Mouse (Mus musculus): ENCODE data around the gene Arhgap24. TPM values are rescaled to one million over a fixed set of nuclear protein-coding genes. Genes with fewer than 3 reads are reported as not detected.

The Arhgap24 gene
- polyA plus RNA-seq, 1 experiment from 2014 or later: 3.6 TPM

DNA sequence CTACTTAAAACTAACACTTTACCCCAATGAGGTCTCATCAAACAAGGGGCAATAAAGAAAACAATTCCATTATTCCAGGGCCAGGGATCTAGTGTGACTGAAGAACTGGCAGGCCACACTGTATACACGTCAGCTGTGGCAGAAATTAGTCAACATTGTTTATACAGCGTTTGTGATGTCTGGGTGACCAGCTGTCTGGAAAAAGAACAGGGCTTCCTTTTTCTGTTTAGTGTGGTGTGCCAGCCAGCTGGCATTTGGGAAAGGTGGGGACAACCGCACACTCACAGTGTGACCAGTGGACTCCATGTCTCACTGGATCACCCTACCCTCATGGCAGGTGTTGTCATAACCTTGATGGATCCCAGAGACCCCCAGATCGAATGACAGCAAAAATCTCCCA, 302.4 kb downstream of the Arhgap24 start:
- Histone ChIP-seq H3K36me3 (ENCODE audit: control insufficient read depth, insufficient read depth) (no peaks in the 10 kb centered on the region), H3K27me3 (ENCODE audit: control insufficient read depth, insufficient read depth, low read depth, low read length) (no peaks in the 10 kb centered on the region), H3K4me1 (ENCODE audit: control insufficient read depth, low read depth, low read length) (no peaks in the 10 kb centered on the region), H3K4me2 (ENCODE audit: low read depth, low read length) (no peak overlapping the region), H3K9me3 (replicated peaks; ENCODE audit: control insufficient read depth, low read length) (no peaks in the 10 kb centered on the region), H3K4me3 (ENCODE audit: low read depth, low read length) (no peak overlapping the region), H3K9ac (ENCODE audit: low read depth, low read length) (no peak overlapping the region), H3K27ac (ENCODE audit: low read length) (no peak overlapping the region)
- WGBS (ENCODE audit: insufficient replicate concordance): 56% methylated on average over 4 of the region's 4 CpGs
- ATAC-seq (ENCODE audit: low read depth): no peak

DNA sequence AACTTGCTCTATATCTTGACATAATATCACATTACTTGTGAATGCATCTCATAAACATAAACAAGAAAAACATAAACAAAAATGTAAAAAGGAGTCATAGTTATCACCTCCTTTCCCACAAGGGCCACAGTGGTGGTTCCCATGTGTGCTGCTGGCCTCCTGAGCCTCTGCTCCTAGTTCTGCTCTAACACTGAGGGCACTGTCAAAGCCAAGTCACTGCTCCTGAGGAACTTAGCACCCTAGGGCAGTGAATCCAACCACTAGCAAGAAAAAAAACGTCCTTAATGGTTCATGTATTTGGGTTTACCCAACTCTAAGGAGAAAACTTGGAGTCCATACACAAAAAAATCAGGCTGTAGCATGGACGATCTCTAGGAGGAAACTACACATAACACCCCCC, 304.9 kb downstream of the Arhgap24 start:
- H3K36me3 ChIP-seq (ENCODE audit: control insufficient read depth, insufficient read depth): no peaks in the 10 kb centered on the region

DNA sequence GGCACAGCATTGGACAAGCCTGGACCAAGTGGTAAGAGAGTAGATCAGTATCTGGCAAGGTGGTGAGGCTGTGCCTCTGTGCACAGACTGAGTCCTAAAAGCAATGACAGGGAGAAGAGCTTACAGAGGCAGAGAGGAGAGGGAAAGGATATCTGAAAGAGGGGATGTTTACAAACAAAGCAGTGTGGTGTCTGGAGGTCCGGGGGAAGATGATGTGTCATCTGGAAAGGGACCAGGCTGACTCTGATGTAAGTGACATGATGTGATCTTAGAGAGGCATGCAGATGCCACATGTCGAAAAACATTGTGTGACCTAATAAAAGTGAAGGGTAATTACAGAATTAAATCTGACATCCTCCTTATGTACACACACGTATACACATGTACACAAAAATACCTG, 307.2 kb downstream of the Arhgap24 start:
- Histone ChIP-seq H3K4me3 (ENCODE audit: low read depth, low read length) (no peak overlapping the region), H3K27ac (ENCODE audit: low read length) (no peak overlapping the region), H3K36me3 (ENCODE audit: control insufficient read depth, insufficient read depth) (no peaks in the 10 kb centered on the region), H3K27me3 (ENCODE audit: control insufficient read depth, insufficient read depth, low read depth, low read length) (no peaks in the 10 kb centered on the region), H3K4me1 (ENCODE audit: control insufficient read depth, low read depth, low read length) (no peaks in the 10 kb centered on the region), H3K9ac (ENCODE audit: low read depth, low read length) (no peak overlapping the region), H3K4me2 (ENCODE audit: low read depth, low read length) (no peak overlapping the region), H3K9me3 (replicated peaks; ENCODE audit: control insufficient read depth, low read length) (no peaks in the 10 kb centered on the region)
- WGBS (ENCODE audit: insufficient replicate concordance): 50% methylated on average over 3 of the region's 3 CpGs
- ATAC-seq (ENCODE audit: low read depth): no peak

More for the DNA sequence above, 304.9 kb downstream of the Arhgap24 start:
- no peaks in the 10 kb centered on the region for H3K4me1 ChIP-seq (ENCODE audit: control insufficient read depth, low read depth, low read length)
- 36% methylated on average over 2 of the region's 2 CpGs for WGBS (ENCODE audit: insufficient replicate concordance)
- no peak overlapping the region for H3K4me2 ChIP-seq (ENCODE audit: low read depth, low read length)
- no peak for ATAC-seq (ENCODE audit: low read depth)
- H3K9ac ChIP-seq (ENCODE audit: low read depth, low read length): no peak overlapping the region
- no peaks in the 10 kb centered on the region for H3K9me3 ChIP-seq (replicated peaks; ENCODE audit: control insufficient read depth, low read length)
- no peaks in the 10 kb centered on the region for H3K27me3 ChIP-seq (ENCODE audit: control insufficient read depth, insufficient read depth, low read depth, low read length)
- no peak overlapping the region for H3K27ac ChIP-seq (ENCODE audit: low read length)
- no peak overlapping the region for H3K4me3 ChIP-seq (ENCODE audit: low read depth, low read length)

DNA sequence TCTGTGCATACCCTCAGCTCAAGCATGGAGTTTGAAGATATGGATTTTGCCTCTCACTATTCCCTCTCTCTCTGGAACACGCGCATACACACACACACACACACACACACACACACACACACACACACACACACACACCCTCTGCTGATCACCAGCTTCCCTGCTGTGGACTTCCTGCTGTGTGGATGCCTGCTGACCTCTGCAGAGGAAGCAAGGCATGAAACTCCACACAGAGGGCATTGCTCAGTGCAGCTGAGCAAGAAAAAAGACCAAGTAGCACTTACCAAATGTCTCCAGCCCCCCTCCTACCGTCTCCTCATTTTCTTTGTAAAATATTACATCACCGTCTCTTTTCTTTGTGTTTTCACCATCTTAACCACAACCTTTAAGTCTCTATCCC, 310.1 kb downstream of the Arhgap24 start:
- ATAC-seq (ENCODE audit: low read depth): no peak
- no peaks in the 10 kb centered on the region for H3K36me3 ChIP-seq (ENCODE audit: control insufficient read depth, insufficient read depth)
- H3K4me2 ChIP-seq (ENCODE audit: low read depth, low read length): no peak overlapping the region
- no peak overlapping the region for H3K4me3 ChIP-seq (ENCODE audit: low read depth, low read length)
- H3K4me1 ChIP-seq (ENCODE audit: control insufficient read depth, low read depth, low read length): no peaks in the 10 kb centered on the region
- no peak overlapping the region for H3K27ac ChIP-seq (ENCODE audit: low read length)
- no peak overlapping the region for H3K9ac ChIP-seq (ENCODE audit: low read depth, low read length)
- no peaks in the 10 kb centered on the region for H3K9me3 ChIP-seq (replicated peaks; ENCODE audit: control insufficient read depth, low read length)
- 36% methylated on average over 4 of the region's 4 CpGs for WGBS (ENCODE audit: insufficient replicate concordance)
- no peaks in the 10 kb centered on the region for H3K27me3 ChIP-seq (ENCODE audit: control insufficient read depth, insufficient read depth, low read depth, low read length)

DNA sequence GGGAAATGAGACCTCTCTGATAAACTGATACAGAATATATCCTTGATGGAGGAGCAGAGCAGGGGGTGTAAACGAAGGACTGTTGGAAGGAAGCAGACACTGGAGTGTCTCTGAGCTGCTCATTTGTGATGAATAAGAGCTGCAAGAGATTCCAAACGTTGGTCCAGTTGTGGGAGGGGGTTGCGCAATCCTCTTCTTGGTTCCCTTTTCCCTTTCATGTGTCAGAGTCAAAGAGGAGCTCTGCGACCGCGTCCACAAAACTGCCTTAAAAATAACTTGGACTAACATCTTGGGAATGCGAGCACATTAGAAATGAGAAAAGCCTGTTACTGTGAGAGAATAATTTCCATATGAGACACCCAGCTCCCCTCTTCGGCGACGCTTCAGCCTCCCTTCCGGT, 312.3 kb downstream of the Arhgap24 start:
- no peaks in the 10 kb centered on the region for H3K4me1 ChIP-seq (ENCODE audit: control insufficient read depth, low read depth, low read length)
- WGBS (ENCODE audit: insufficient replicate concordance): 67% methylated on average over 11 of the region's 11 CpGs
- H3K9ac ChIP-seq (ENCODE audit: low read depth, low read length): no peak overlapping the region
- no peak overlapping the region for H3K4me3 ChIP-seq (ENCODE audit: low read depth, low read length)
- H3K4me2 ChIP-seq (ENCODE audit: low read depth, low read length): no peak overlapping the region
- no peaks in the 10 kb centered on the region for H3K9me3 ChIP-seq (replicated peaks; ENCODE audit: control insufficient read depth, low read length)
- ATAC-seq (ENCODE audit: low read depth): no peak
- no peaks in the 10 kb centered on the region for H3K27me3 ChIP-seq (ENCODE audit: control insufficient read depth, insufficient read depth, low read depth, low read length)
- H3K27ac ChIP-seq (ENCODE audit: low read length): no peak overlapping the region
- no peaks in the 10 kb centered on the region for H3K36me3 ChIP-seq (ENCODE audit: control insufficient read depth, insufficient read depth)

DNA sequence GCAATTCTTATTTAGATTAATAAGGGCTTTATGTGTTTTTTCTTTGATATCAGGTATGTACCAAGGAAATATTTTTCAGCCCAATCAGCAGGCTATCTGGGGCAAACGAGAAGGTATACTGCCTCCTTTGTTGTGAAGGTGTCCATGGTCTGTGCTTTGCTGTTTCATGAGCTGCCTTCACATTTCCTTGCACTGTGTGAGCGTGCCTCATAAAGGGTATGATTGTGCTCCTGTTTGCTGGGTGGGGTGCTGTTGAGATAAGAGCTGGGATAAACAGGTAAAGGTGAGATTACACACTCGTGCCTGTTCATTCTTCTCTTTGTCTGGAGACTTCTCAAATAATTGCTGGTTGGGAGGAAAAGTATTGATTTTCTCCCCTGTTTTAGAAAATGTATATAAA, 320.3 kb downstream of the Arhgap24 start:
- ATAC-seq (ENCODE audit: low read depth): no peak
- H3K36me3 ChIP-seq (ENCODE audit: control insufficient read depth, insufficient read depth): no peaks in the 10 kb centered on the region
- no peaks in the 10 kb centered on the region for H3K4me1 ChIP-seq (ENCODE audit: control insufficient read depth, low read depth, low read length)
- no peaks in the 10 kb centered on the region for H3K27me3 ChIP-seq (ENCODE audit: control insufficient read depth, insufficient read depth, low read depth, low read length)
- H3K9ac ChIP-seq (ENCODE audit: low read depth, low read length): no peak overlapping the region
- no peaks in the 10 kb centered on the region for H3K9me3 ChIP-seq (replicated peaks; ENCODE audit: control insufficient read depth, low read length)
- no peak overlapping the region for H3K4me3 ChIP-seq (ENCODE audit: low read depth, low read length)
- WGBS (ENCODE audit: insufficient replicate concordance): 42% methylated on average over 3 of the region's 3 CpGs
- H3K27ac ChIP-seq (ENCODE audit: low read length): no peak overlapping the region
- no peak overlapping the region for H3K4me2 ChIP-seq (ENCODE audit: low read depth, low read length)

DNA sequence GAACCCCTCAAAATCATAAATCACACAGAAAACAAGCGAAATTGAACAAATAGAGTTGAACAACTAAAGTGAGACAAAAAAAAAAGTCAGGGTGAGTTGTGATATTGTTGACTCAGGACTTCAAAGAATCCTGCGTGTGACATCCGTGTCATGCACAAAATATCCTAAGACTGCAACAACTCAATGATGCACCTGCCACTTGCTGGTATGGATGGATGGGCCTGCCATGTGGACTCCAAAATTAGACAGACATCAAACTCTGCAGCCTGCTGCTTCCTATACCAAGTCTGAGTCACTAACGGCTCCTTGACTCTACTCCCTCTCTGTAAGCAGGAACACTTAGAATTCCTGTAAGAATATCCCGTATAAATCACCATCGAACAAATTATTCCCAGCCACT, 321.6 kb downstream of the Arhgap24 start:
- Histone ChIP-seq H3K27ac (ENCODE audit: low read length) (no peak overlapping the region), H3K9me3 (replicated peaks; ENCODE audit: control insufficient read depth, low read length) (no peaks in the 10 kb centered on the region), H3K4me2 (ENCODE audit: low read depth, low read length) (no peak overlapping the region), H3K27me3 (ENCODE audit: control insufficient read depth, insufficient read depth, low read depth, low read length) (no peaks in the 10 kb centered on the region), H3K4me1 (ENCODE audit: control insufficient read depth, low read depth, low read length) (no peaks in the 10 kb centered on the region; the same call in 1 of the 2 replicates), H3K4me3 (ENCODE audit: low read depth, low read length) (no peak overlapping the region), H3K9ac (ENCODE audit: low read depth, low read length) (no peak overlapping the region), H3K36me3 (ENCODE audit: control insufficient read depth, insufficient read depth) (no peaks in the 10 kb centered on the region)
- WGBS (ENCODE audit: insufficient replicate concordance): 77% methylated on average over 6 of the region's 6 CpGs
- ATAC-seq (ENCODE audit: low read depth): no peak

DNA sequence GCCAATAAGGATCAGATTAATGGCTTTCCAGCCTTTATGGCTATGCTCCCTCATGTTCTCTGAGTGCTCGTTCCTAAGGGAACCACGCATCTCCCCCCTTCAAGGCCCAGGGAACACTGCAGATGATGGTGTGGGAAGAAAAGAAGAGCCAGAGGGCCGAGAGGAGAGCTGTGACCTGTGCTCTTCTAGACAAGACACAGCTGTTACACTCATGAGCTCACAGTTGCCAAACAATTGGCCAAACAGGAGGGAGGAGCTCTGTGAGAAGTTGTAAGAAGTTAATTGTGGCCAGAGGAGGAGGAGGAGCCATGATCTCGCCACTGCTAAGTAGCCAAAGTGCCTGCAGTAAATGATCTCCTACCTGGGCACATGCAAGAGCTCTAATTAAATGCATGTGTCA, 322.5 kb downstream of the Arhgap24 start:
- H3K36me3 ChIP-seq (ENCODE audit: control insufficient read depth, insufficient read depth): no peaks in the 10 kb centered on the region
- ATAC-seq (ENCODE audit: low read depth): no peak
- H3K4me2 ChIP-seq (ENCODE audit: low read depth, low read length): no peak overlapping the region
- no peaks in the 10 kb centered on the region for H3K27me3 ChIP-seq (ENCODE audit: control insufficient read depth, insufficient read depth, low read depth, low read length)
- H3K9me3 ChIP-seq (replicated peaks; ENCODE audit: control insufficient read depth, low read length): no peaks in the 10 kb centered on the region
- H3K4me1 ChIP-seq (ENCODE audit: control insufficient read depth, low read depth, low read length): no peaks in the 10 kb centered on the region; the same call in 1 of the 2 replicates
- WGBS (ENCODE audit: insufficient replicate concordance): 50% methylated on average over 4 of the region's 4 CpGs
- H3K4me3 ChIP-seq (ENCODE audit: low read depth, low read length): no peak overlapping the region
- H3K9ac ChIP-seq (ENCODE audit: low read depth, low read length): no peak overlapping the region
- no peak overlapping the region for H3K27ac ChIP-seq (ENCODE audit: low read length)

DNA sequence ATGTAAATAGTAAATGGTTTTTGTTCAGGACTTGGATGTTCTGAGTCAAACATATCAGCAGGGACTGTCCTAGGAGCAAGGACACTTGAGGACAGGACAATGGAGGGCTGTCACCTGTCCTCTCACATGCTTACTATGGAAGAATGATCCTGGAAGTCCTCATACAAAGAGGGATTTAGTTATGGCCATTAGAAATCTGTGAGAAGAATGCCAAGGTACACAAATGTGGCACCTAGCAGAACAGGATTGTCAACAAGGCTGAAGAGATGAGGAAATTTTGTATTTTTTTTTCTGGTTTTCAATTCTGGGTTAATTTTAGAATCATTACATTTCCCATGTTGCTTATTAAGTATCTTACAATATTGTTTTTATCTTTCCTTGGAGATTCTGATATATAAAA, 326.3 kb downstream of the Arhgap24 start:
- H3K27ac ChIP-seq (ENCODE audit: low read length): no peak overlapping the region
- no peaks in the 10 kb centered on the region for H3K9me3 ChIP-seq (replicated peaks; ENCODE audit: control insufficient read depth, low read length)
- no peak overlapping the region for H3K4me3 ChIP-seq (ENCODE audit: low read depth, low read length)
- H3K36me3 ChIP-seq (ENCODE audit: control insufficient read depth, insufficient read depth): no peaks in the 10 kb centered on the region
- no peaks in the 10 kb centered on the region for H3K27me3 ChIP-seq (ENCODE audit: control insufficient read depth, insufficient read depth, low read depth, low read length)
- ATAC-seq (ENCODE audit: low read depth): no peak
- H3K4me1 ChIP-seq (ENCODE audit: control insufficient read depth, low read depth, low read length): no peaks in the 10 kb centered on the region; the same call in 1 of the 2 replicates
- H3K9ac ChIP-seq (ENCODE audit: low read depth, low read length): no peak overlapping the region
- no peak overlapping the region for H3K4me2 ChIP-seq (ENCODE audit: low read depth, low read length)
